Mouse (Mus musculus) gastrocnemius, adult 18-20 months (tissue): ENCODE measurements around the gene Mblac2. TPM values are rescaled to one million over a fixed set of nuclear protein-coding genes. Genes with fewer than 3 reads are reported as not detected.

Source experiments
- total RNA-seq, 2 experiments: library from RNA; stranded (reverse); gene quantifications; 2 replicates each; pipeline ENCODE4 v1.2.3; 2021

Gene Mblac2
- total RNA-seq, 2 experiments from 2014 or later: 1.7 to 1.8 TPM

Other genes with a start within 250 kb of the Mblac2 start
- under 1 TPM in 1 of 2 experiments, not detected in 1; 0.14 TPM for gene Adgrv1, start 78.2 kb upstream of the Mblac2 start, total RNA-seq
- 1 to 10 TPM; 5.1 to 5.6 TPM for gene Lysmd3, start 53.7 kb upstream of the Mblac2 start, total RNA-seq
- gene Polr3g, start 328 bp upstream of the Mblac2 start, total RNA-seq: 1 to 10 TPM; 1.5 to 1.8 TPM
- gene Cetn3, start 71.7 kb downstream of the Mblac2 start, total RNA-seq: 10 to 100 TPM; 21.6 to 26.3 TPM